Mouse (Mus musculus): ENCODE measurements around the gene Prdm10.

DNA sequence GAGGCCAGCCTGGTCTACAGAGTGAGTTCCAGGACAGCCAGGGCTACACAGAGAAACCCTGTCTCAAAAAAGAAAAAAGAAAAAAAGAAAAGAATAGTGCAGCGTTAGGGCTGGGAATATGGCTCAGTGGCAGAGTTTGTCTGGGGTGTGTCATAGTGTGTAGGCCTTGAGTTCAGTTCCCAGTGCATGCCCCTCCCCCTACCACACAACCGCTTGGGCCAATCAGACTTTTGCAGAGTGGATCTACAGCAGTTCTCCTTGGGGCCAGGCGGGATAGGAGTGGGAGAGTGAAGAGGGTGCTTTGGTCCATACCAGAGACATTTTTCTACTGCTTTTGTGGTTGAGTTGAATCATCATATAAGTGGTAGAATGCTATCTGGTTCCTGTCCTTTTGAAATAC is 3.6 kb downstream of the Prdm10 start:
- TF ChIP-seq EP300 (IDR thresholded peaks at IDR 0.05; ENCODE audit: low read depth) (no peak), CTCF (IDR thresholded peaks at IDR 0.05; ENCODE audit: low read depth) (no peak)
